26 mouse cellular contexts compared by ENCODE assay signal in the genomic region with DNA sequence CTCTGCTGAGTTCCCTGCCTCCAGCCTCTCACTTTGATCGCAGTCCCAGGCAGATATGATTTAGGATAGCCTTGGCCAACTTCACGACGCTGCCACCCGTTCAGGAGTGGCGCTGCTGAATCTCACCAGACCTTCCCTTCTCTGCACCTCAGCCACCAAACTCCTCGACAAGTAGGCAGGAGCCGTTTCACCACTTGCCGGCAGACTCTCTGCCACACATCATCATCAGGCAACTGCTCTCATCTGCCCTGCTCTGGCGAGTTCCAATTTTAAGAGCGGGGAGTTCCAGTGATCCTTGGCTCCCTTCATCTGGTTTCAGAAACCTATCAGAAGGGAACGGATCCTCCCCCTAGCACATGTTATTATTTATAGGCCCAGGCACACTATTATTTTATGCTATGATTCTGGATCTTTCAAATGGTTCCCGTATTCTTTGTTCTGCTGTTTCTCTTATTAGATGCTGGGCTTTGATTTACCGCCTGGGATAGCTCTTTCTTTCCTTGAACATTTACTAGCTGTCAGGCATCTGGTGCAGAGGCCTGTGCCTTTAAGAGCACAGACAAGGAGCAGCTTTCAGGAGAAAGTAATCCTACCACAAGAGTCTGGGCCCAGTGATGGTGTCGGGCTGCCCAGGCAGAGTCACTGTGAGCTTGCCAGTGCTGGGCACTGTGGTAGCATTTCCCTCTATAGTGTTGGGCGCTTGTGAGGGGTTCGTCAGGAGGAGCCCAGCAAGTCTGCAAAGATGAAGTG.
DNase-seq lines count a peak whose midpoint lies in the region; ATAC-seq and TF ChIP-seq lines count a peak whose summit lies in the region.
"Had no signal": no experiment of that assay in that cellular context is flagged by ENCODE, and none has a peak within 500 bp of the region (broad histone marks: within the 10 kb centered on the region; RNA-seq: fewer than 3 reads in every experiment).

No protein-coding gene starts in this region.

- WGBS in forebrain, postnatal 0 days = 58% methylated on average over 16 of the region's 16 CpGs
- WGBS in forebrain, embryonic 16.5 days = 64% methylated on average over 16 of the region's 16 CpGs

- H3K4me2 ChIP-seq in forebrain, postnatal 0 days (ENCODE audit: low read depth) = no peak overlapping the region
- H3K4me2 ChIP-seq in forebrain, embryonic 16.5 days (ENCODE audit: low read length) = no peak overlapping the region
- H3K4me2 ChIP-seq: heart, embryonic 11.5 days; hindbrain, embryonic 12.5 days; liver, embryonic 15.5 days; neural tube, embryonic 13.5 days had no signal

- DNase-seq in forebrain, postnatal 0 days = peak; percentile 8
- peak; percentile 14 for DNase-seq in layer of hippocampus, adult 9-11 months
- no peak for DNase-seq in layer of hippocampus, postnatal 25 days (ENCODE audit: extremely low spot score in 1 of 2, low spot score in 1 of 2)
- DNase-seq in layer of hippocampus, postnatal 36 days = peak; percentile 12 to 18
- peak; percentile 11 for DNase-seq in telencephalon, adult 2 months (ENCODE audit: low read depth, low spot score)
- DNase-seq in cerebellum, postnatal 36 days = no peak
- no peak for DNase-seq in ovary, postnatal 14 days (ENCODE audit: low spot score)
- DNase-seq: adrenal gland, adult 8-10 months; cerebellum, adult 11 months; cerebellum, postnatal 14 days; gastrocnemius, adult 2 months; heart, postnatal 10 days; kidney, adult 18-20 months; kidney, postnatal 36 days; midbrain, embryonic 14.5 days; right cerebral cortex, postnatal 4 days; thymus, postnatal 25 days had no signal

- no peak overlapping the region for H3K27ac ChIP-seq in forebrain, postnatal 0 days (ENCODE audit: low read depth, low read length)
- H3K27ac ChIP-seq in forebrain, embryonic 16.5 days (ENCODE audit: low read length) = no peak overlapping the region
- H3K27ac ChIP-seq: gastrocnemius, adult 2 months; hindbrain, embryonic 12.5 days; liver, embryonic 15.5 days; neural tube, embryonic 13.5 days; stomach, postnatal 0 days had no signal

- H3K36me3 ChIP-seq in forebrain, postnatal 0 days (ENCODE audit: insufficient read depth) = no peaks in the 10 kb centered on the region
- no peaks in the 10 kb centered on the region for H3K36me3 ChIP-seq in forebrain, embryonic 16.5 days (ENCODE audit: control insufficient read depth, insufficient read depth)
- H3K36me3 ChIP-seq: hindbrain, embryonic 12.5 days; liver, embryonic 15.5 days; neural tube, embryonic 13.5 days had no signal

- H3K4me1 ChIP-seq in forebrain, postnatal 0 days (ENCODE audit: insufficient read depth) = no peaks in the 10 kb centered on the region
- no peaks in the 10 kb centered on the region for H3K4me1 ChIP-seq in forebrain, embryonic 16.5 days (replicated peaks; ENCODE audit: control insufficient read depth, insufficient read depth, low read length)
- H3K4me1 ChIP-seq: hindbrain, embryonic 12.5 days; liver, embryonic 15.5 days; neural tube, embryonic 13.5 days had no signal

- TF ChIP-seq CTCF in forebrain, postnatal 0 days (IDR thresholded peaks at IDR 0.05; ENCODE audit: low read depth) = no peak

- no peaks in the 10 kb centered on the region for H3K27me3 ChIP-seq in forebrain, postnatal 0 days (ENCODE audit: insufficient read depth, low read length)
- H3K27me3 ChIP-seq in forebrain, embryonic 16.5 days (replicated peaks; ENCODE audit: control insufficient read depth, insufficient read depth, low read length) = no peaks in the 10 kb centered on the region
- H3K27me3 ChIP-seq: hindbrain, embryonic 12.5 days; liver, embryonic 15.5 days; neural tube, embryonic 13.5 days; Patski had no signal

- no peaks in the 10 kb centered on the region for H3K9me3 ChIP-seq in forebrain, postnatal 0 days (ENCODE audit: low read length)
- no peaks in the 10 kb centered on the region for H3K9me3 ChIP-seq in forebrain, embryonic 16.5 days (ENCODE audit: control insufficient read depth, low read length)
- H3K9me3 ChIP-seq: hindbrain, embryonic 12.5 days; liver, embryonic 15.5 days; neural tube, embryonic 13.5 days had no signal

- no peak overlapping the region for H3K4me3 ChIP-seq in forebrain, postnatal 0 days (ENCODE audit: low read depth, low read length)
- no peak overlapping the region for H3K4me3 ChIP-seq in forebrain, embryonic 16.5 days (replicated peaks; ENCODE audit: low read length)
- H3K4me3 ChIP-seq: gastrocnemius, adult 2 months; hindbrain, embryonic 12.5 days; liver, embryonic 15.5 days; neural tube, embryonic 13.5 days had no signal

- H3K9ac ChIP-seq in forebrain, postnatal 0 days = no peak overlapping the region
- no peak overlapping the region for H3K9ac ChIP-seq in forebrain, embryonic 16.5 days (replicated peaks; ENCODE audit: low read depth, low read length)
- H3K9ac ChIP-seq: hindbrain, embryonic 12.5 days; liver, embryonic 15.5 days; neural tube, embryonic 13.5 days had no signal

- no peak for ATAC-seq in forebrain, postnatal 0 days
- ATAC-seq in forebrain, embryonic 16.5 days = no peak
- ATAC-seq: CD4-positive, CD25-positive, alpha-beta regulatory T cell, adult 4 months; forebrain, embryonic 14.5 days; Patski had no signal

Comparison
In these comparisons a context has a peak if more than half of its experiments do, and no peak if none do; other contexts are left out.
1. DNase-seq: peak in forebrain, postnatal 0 days (single experiment), layer of hippocampus, adult 9-11 months (single experiment), layer of hippocampus, postnatal 36 days (2 of 2) and telencephalon, adult 2 months (single experiment); none in layer of hippocampus, postnatal 25 days (0 of 2), cerebellum, postnatal 36 days (0 of 2) and ovary, postnatal 14 days (single experiment).